Mouse (Mus musculus) CD4-positive helper T cell, adult 2 months (primary cell): ENCODE results near the gene Stard3nl.
"Not testable (repeated sequence)": the region's sequence is repeated elsewhere in the genome, so short reads cannot be mapped to it uniquely, and the experiment has no call there.

Source experiments
- DNase-seq: peaks from one replicate; pipeline ENCODE4 v3.0.0-alpha.2; 2012; ENCODE audit warnings: low read depth, missing footprints, low spot score

The Stard3nl gene

DNA sequence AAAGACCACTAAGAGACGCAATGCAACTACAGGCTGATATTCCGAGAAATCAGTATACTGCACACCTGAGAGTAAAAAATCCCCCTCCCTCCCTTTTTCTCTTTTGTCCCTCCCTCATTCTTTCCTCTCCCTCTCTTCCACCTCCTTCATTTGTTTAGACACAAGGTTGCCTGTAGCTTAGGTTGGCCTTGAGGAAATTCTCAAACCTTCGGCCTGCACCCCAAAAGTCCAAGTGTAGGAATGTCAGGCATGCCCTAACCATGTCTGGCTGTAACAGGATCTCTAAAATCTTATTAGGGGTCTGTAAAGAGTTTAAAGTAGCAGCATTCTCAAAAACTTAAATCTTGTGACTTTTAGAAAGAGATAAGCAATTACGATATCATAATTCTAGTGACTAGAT is 10.4 kb downstream of the Stard3nl start:
- no peak for DNase-seq

GRCm38 (mm10) chr13:19381112-19381828 is 14.3 kb downstream of the Stard3nl start:
- DNase-seq = no peak

DNA sequence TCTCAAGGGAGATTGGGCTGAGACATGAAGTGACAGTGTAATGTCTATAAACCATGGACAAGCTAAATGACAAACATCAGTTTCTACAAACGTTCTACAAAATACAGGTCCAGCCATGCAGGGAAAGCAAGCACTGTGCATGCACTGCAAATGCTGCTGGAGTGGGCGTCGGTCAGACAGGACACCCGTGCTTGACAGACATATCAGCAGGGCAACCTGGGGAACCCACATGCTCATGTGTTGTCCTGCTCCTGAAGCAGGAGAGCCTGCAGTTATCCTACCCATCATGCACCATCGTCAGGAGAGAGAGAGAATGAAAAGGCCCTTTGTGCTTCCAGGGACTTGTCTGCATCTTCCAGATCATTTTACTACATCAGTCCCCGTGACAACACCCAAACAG is 16.3 kb downstream of the Stard3nl start:
- no peak for DNase-seq

DNA sequence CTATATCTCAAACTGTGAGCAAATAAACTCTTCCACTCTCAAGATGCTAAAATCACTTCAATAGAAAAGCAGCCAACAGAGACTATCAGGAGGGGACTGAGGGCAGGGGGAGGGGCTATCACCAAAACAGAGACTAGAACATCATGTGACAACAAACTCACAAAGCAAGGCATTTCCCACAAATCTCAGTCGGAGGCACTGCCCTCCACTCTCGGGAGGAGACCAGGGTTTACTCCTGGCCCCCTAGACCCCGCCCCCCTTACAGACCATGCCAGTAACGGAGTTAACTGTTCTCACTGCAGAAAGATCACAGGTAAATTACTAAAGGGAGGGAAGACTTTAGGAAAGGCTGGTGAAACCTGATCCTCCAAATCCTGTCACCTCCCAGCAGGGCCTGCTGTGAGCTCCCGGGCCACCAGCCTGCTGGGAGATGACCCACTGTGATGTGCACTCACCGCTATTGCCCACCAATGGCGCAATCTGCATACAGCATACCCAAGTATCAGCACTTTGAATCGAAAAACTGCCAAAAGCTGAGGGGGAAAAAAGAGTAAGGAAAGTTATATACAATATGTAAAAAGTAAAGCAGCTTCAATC is 23.4 kb downstream of the Stard3nl start:
- no peak for DNase-seq

GRCm38 (mm10) chr13:19368817-19369216 is 26.8 kb downstream of the Stard3nl start:
- no peak for DNase-seq

DNA sequence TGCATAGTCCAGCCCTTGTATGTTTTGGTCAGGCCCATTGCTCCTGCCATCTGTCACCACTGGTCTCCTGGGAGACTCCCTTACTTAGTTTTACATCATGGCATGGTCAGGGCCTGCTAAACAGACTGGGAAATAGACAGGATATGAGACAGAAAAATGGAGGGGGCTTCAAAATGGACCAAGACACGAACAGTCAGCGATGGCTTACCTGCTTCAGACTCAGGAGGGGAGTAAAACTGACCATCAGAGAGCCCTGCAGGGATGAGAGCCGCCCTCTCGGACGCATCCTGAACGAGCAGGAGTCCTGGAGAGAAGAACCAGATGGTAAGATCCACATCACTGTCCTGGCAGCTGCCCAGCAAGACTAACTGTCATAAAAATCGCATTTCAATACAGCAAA is 28.1 kb downstream of the Stard3nl start:
- no peak for DNase-seq

GRCm38 (mm10) chr13:19366866-19367265 is 28.7 kb downstream of the Stard3nl start:
- no peak for DNase-seq

DNA sequence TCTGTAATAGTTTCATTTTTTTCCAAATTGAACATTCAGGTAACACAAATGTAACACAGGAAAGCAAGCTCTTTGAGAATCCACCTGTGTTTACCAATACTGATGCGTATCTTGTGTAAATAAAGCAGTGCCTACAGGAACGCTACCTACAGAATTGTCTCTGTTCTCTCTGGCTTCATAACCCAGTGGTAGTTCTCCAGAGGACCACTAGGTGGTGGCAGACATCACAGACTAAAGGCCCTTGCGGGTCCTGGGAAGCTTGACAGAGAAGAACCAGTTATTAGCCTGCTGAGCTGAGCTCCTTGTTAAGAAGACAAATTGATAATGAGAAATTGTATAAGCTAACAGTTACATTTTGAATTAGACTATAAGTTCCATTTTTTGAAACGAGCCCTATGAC is 30.0 kb downstream of the Stard3nl start:
- peak; percentile 64 for DNase-seq

GRCm38 (mm10) chr13:19364245-19364772 is 31.3 kb downstream of the Stard3nl start:
- peak; percentile 48 for DNase-seq

DNA sequence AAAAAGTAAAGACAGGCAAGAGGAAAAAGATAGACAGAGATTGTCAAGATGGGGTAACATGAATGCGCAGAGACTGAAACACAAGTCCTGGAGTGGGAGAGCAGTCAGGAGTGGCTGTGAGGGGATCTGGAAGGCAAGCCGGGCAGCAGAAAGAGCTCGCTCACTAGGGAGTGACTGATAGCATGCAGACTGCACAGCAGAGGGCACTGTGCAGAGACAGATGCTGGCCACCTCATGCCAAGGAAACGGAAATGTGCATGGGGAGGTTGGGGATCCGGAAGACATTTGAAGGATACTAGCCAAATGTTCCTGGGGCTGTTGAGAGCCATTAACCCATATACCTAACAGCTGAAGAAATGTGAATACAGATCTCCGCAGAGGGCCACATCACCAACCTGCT is 33.2 kb downstream of the Stard3nl start:
- DNase-seq = no peak

- DNase-seq = no peak
These were observed 37.6 kb downstream of the Stard3nl start for GRCm38 (mm10) chr13:19358027-19358426.

GRCm38 (mm10) chr13:19357301-19357700 is 38.3 kb downstream of the Stard3nl start:
- peak; percentile 8 for DNase-seq

GRCm38 (mm10) chr13:19356720-19357119 is 38.9 kb downstream of the Stard3nl start:
- no peak for DNase-seq

DNA sequence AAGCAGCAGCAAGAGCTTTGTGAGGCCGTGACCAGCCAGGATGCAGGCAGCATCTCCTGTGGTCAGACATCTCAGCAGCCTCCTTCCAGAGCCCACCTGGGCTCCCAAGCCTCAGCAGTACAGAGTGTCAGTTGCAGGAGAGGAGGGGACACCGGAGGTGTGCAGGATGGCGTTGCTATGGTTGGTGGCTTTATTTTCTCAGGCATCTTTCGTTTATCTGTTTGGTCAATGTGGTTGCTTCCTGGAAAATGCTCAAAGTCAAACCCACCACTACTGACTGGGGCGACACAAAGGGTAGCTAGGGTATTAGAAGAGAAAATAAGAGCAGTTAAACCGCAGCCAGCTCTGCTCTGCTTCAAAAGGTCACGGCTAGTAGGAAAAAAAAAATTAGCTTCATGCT is 39.5 kb downstream of the Stard3nl start:
- peak; percentile 48 for DNase-seq

GRCm38 (mm10) chr13:19352795-19353194 is 42.8 kb downstream of the Stard3nl start:
- DNase-seq = no peak

DNA sequence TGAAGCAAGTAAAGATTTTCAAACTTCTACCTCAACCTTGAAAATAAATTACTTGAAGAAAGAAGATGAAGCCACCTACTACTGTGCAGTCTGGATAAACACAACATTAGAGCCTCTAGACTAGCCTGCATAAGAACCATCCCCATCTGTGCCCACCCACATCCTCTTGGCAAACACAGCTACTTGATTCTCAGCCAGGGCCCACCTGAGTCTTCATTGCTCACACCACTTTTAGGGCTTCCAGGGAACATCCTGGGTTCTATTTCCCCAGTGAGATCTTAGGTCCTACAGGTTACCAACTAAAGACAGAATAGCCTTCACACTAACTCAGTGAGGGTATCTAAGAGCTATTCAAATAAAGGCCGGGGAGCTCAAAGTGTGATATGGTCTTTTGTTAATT is 55.2 kb downstream of the Stard3nl start:
- DNase-seq = not testable (repeated sequence)

- DNase-seq = not testable (repeated sequence)
These were observed 59.3 kb downstream of the Stard3nl start for GRCm38 (mm10) chr13:19336310-19336709.
